Mouse (Mus musculus): ENCODE data around the gene Pex14. TPM values are rescaled to one million over a fixed set of nuclear protein-coding genes. Genes with fewer than 3 reads are reported as not detected.

Pex14 gene
- total RNA-seq, 2 experiments from 2014 or later: 48.4 to 57.5 TPM

DNA sequence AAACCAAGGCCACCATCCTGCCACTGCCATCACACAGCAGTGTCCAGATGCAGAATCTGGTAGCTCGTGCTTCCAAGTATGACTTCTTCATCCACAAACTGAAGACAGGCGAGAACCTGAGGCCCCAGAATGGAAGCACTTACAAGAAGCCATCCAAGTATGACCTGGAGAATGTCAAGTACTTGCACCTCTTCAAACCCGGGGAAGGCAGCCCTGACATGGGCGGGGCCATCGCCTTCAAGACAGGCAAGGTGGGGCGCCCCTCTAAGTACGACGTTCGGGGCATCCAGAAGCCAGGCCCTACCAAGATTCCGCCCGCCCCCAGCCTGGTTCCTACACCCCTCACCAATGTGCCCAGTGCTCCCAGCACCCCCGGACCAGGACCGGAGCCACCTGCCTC lies 166.6 kb downstream of the Pex14 start:
- intact Hi-C loops (cut with DNase I): no loop called here
- no peak for DNase-seq (ENCODE audit: low spot score in 2 of 2)

DNA sequence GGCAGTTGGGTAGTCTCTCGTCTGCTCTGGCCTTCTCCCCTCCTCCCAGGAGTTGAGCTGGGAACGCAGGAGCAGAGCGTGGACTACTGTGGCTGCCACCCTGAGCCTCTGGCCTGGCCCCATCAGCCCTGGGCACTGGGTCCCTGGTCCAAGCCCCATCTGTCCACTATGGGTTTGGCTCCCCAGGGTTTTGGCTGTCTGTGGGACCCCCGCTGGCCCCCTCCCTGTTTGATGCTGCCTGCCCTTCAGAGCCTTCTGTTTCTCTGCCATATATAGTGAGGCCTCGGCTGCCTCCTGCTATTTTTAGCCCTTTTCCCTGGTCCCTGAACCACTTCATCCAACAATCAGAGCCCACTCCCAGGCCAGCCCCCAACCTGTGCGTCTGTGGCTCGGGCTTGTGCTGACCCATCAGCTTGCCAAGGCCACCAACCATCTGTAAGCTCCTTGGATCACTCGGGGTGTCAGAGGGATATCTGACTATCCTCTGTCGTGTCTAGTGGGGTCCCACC lies 168.9 kb downstream of the Pex14 start:
- DNase-seq (ENCODE audit: low spot score in 2 of 2): no peak
- intact Hi-C loops (cut with DNase I): no loop called here

DNA sequence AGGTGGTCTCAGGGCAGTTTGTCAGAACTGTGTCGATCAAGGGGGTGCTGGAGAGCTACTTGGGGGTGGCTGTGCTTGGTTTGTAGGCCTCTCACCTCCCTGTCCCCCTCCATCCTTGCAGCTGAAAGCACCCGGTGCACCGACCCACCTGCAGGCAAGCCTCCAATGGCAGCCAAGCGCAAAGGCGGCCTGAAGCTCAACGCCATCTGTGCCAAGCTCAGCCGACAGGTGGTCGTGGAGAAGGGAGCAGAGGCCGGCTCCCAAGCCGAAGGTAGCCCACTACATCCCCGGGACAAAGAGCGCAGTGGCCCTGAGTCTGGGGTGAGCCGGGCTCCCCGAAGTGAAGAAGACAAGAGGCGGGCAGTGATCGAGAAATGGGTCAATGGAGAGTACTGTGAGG lies 170.8 kb downstream of the Pex14 start:
- DNase-seq (ENCODE audit: low spot score in 2 of 2): no peak
- intact Hi-C loops (cut with DNase I): no loop called here

DNA sequence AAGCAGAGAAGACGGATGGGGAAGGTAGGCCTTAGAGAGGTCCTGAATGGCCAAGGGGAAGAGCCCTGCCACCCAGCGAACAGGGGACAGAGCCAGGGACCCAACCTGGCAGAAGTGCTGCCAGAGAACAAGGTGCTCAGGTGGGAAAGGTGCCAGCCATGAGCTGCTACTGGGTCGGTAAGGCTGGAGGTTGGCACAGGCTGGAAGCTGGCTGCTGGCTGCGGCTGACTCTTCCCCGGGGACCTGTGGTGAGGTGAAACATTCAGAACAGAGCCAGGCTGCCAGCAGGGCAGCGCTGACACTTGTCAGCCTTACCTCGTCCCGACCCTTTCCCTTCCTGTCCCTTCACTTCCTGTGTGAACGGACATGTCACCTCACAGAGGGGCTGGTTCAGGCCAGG lies 171.4 kb downstream of the Pex14 start:
- intact Hi-C loops (cut with DNase I): no loop called here
- no peak for DNase-seq (ENCODE audit: low spot score in 2 of 2)

DNA sequence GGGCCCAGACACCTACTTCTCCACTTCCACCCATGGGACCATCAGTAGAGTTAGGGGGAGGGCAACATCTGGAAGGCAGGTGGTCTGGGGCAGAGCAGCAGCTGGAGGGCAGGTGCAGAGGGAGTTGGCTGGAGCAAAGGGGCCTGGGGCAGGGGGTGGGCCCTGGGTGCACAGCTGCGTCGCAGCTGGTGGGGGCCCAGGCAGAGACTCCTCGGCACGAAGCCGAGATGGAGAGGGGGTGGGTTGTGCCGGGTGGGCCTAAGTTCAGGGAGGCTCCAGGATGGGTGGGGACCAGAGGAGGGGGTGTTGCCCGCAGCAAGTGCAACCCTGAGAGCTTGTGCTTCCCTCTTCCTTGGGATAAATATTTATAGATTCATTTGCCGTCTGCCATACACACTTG lies 173.2 kb downstream of the Pex14 start:
- DNase-seq (ENCODE audit: low spot score in 2 of 2): no peak
- intact Hi-C loops (cut with DNase I): no loop called here

DNA sequence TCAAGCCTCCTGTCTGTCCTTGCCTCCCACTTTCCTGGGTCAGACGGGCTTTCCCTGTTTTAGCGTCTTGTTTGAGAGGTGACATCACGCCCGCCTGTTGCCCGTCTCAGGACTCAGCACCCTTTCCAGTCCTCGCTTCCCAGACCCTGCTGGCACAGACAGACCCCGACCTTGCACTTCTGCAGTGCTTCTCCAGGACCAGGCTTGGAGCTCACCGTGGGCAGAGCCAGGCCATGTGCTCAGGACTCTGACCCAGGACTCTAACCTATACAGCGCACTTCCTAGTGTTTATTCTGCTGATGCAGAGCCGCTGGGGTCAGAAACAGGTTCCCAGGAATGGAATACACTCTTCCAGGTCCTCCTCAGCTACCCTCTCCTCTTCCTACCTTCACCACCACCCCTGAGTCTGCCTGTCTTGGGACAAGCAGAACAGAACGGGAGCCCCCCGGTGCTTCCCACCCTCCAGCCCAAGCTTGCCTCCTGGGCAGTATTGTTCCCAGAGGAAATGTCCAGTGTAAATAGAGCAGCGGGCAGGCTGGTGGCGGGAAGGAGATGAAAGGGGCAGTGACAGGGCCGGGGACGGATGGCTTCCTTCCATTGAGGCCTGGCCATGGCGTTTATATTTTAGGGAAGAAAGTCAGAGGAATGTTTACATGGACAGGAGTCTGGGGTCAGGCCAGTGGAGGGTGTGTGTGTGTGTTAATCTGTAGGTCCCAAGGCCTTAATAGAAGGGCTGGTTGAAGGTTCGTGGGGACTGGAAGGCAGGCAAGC lies 173.9 kb downstream of the Pex14 start:
- intact Hi-C loops (cut with DNase I): no loop called here
- no peak for DNase-seq (ENCODE audit: low spot score in 2 of 2)

DNA sequence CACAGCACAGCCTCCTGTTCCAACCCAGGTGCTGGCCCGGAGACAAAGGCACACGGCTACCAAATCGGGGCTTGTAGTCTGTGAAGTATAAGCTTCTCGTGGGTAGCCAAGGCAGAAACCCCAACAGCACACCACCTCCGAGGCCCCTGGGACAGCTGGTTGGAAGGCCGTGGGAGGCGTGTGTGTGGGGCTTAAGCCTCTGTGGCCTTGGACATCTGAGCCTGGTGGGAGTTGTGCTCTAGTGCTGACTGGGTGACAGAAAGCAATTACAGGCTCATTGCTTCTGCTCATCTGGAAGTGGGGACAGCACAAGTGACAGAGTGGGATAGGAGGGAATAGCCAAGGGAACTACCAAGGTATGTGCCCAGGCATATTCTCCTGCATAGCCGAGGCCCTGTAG lies 175.7 kb downstream of the Pex14 start:
- intact Hi-C loops (cut with DNase I): no loop called here
- no peak for DNase-seq (ENCODE audit: low spot score in 2 of 2)

DNA sequence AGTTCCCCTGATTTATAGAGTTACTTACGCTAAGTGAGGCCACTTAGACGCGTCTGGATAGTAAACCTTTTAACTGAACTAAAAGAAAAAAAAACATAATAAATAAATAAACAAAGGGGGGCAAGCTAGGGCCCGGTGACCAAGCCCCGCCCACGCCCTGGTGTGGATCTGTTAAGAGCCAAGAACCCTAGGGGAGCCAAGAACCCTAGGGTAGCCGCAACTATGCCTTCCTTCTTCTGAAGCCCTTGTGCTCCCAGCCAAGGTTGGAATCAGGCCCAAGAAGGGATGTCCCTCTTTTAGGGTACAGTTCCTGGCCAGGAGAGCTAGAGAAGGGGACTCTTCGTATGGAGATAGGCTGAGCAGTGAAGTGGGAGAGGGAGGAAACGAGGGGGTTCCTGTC lies 176.3 kb downstream of the Pex14 start:
- intact Hi-C loops (cut with DNase I): no loop called here
- no peak for DNase-seq (ENCODE audit: low spot score in 2 of 2)

DNA sequence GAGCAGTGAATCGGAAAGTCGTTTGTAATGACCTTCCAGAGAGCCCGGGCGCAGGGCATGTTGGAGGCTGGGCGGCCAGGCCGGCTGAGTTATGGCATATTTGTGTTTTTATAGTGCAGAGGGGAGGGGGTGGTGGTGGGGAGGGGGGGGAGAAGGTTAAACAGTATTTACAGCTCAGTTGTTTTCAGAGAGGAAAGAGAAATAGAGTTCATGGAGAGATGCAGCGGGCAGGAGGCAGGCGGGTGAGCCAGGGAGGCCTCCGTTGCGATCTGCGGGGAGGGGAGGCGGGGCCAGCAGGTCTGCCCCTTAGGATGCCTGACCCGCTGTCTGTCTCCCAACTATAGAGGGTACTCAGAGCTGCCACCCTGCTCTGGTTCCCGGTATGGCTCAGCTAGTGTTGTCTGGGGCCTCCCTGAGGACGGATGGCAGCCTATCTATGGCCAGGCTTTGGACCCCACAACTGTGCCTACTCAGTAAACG lies 177.4 kb downstream of the Pex14 start:
- intact Hi-C loops (cut with DNase I): no loop called here
- no peak for DNase-seq (ENCODE audit: low spot score in 2 of 2)

DNA sequence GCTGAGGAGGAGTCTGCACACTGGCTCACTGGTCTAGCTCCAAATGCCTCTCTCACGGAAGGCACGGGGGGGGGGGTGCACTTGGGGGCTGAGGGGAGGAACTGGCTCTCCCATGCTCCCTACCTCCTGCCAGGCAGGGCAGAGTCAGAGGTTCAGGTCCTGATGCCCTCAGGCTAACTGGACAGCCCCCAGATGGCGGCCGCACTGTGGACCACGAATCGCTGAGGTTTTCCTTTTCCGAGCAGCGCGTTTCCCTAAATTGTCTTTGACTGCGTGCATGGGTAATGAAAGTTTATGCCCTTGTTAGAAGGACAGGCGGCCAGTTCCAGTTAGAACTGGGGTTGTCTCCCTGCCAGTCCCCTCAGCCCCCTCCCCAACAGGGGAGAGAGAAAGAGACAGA lies 179.1 kb downstream of the Pex14 start:
- no peak for DNase-seq (ENCODE audit: low spot score in 2 of 2)
- intact Hi-C loops (cut with DNase I): no loop called here

DNA sequence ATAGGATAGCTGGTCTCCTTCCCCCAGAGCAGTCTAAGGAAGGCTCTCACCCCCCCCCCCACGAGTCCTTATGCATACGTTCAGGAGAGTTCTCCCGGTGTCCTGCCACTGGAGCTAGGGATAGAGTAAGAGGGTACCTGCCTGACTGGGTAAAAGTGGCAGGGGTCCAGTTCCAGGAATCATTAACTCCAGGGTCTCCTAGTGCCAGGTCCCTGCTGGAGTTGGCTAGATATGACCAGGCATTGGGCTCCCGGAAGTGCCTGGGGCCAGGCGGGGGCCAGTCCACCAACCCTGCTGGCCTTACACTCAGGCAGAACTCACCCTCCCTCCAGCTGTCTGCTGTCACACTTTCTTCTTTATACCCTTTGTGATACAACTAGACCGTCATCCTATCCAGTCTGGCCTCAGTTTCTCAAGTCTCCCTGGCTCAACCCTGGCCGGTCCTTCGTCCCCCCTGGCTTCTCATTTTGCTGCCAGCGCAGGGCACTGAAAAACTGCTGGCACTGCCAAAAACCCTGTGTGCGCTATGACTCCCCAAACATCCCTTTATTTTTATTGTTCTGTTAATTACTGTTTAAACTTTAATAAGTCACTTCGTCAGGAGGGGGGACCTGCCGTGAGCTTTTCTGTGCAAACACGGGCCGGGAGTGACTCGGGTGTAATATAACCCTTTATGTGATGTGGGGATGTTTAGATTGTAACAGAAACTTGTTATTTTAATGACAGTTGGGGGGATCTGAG lies 180.8 kb downstream of the Pex14 start:
- intact Hi-C loops (cut with DNase I): no loop called here
- DNase-seq (ENCODE audit: low spot score in 2 of 2): no peak

DNA sequence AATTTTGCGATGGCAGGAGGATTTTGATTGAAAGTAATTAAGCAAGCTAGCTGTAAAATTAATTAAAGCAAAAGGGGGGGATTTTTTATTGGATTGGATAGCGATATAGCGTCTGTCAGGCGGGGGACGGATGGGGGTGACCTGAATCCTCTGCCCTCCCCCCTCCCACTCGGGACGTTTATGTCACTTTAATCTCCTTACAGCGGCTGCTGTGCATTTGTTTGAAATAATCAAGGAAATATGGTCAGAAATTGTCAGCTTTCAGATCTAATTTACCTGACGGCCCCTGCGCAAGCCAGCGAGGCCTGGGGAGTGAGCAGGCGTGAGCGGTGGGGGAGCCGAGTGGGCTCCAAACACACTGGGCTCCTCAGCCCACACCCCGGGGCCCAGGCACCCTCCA lies 183.8 kb downstream of the Pex14 start:
- intact Hi-C loops (cut with DNase I): no loop called here
- no peak for DNase-seq (ENCODE audit: low spot score in 2 of 2)

DNA sequence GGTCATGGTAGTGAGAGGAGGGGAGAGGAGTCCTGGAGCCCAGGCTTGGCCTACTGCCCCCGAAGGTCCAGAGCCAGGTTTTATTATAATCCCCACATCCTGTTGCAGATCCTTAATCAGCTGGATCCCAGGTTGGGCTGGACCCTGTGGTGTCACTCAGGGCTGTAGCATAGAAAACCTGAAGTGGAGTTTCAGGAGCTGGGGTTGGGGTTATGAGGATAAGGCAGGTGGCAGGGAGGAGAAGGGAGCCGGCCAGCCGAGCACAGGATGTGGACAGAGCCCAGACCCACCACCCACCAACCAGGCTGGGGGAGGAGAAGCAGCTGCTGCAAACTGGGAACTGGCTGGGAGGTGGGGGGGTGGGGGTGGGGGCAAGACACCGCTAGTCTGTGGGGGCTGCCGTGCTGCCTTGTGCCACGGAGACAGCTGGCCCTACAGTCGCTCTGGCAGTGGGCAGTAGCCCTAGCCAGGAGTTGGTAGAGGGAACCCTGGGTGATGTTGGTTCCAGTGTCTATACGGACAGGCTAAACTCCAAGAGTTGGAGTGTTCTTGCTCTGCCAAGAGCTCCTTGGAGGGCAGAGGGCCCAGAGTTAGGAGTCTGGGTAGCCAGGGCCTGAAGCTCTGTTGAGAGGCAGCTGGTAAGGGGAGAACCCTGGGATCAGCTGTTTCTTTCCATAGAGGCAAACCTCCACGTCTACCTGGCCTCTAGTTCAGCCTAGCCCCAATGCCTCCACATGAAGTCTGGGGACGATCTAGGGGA lies 184.6 kb downstream of the Pex14 start:
- DNase-seq (ENCODE audit: low spot score in 2 of 2): no peak
- intact Hi-C loops (cut with DNase I): no loop called here

DNA sequence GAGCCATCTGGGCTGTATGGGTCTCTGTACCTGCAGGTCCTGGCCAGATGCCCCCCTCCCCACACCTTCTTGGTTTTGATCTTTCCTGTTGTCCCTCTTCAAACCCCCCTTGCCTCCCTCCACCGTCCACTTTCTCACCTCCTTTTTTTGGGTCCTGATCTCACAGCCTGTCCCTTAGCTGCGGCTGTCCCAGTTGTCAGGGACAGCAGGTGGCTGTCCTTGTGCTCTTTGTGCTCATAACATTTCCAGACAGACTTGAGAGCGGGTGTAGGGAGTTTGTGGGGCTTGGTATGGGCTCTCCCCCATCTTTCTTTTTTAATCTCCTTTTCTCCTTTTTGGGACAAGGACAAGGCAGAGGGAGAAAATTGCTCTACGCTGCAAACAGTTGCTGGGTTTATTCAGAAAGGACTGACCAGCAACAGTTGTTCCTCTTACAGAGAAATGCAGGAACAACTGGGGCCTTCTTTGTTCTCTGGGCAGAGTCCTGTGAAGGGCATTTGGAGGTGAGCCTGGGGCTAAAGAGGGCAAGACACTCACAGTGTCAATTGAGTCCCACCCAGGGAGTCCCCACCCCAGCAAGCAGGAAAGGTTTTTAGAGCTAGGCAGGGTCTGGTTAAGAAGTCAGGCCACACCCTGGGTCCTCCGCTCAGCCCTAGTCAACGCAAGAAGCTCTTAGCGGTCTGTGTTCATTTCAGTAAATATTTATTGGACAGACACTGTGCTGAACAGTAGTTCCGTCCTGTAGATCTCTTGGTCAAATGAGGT lies 186.7 kb downstream of the Pex14 start:
- no peak for DNase-seq (ENCODE audit: low spot score in 2 of 2)
- intact Hi-C loops (cut with DNase I): no loop called here

DNA sequence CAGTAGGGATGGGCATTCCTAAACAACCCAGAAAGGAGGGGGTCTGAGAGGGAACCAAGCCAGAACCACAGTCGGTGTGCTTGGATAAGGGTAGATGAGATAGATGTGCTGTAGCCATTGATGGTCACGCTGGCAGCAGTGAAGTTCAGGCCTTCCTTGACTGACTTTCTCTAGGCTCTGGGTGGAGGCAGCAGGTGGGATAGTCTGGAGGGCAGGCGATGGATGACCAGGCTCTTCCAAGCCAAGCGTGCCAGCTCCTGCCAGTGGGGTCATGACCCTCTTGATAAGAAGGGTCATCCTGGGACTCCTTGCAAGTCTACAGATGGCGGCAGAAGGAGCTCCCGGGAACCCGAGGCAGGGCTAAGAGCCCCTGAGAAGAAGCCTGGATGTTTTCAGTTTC lies 187.5 kb downstream of the Pex14 start:
- intact Hi-C loops (cut with DNase I): no loop called here
- DNase-seq (ENCODE audit: low spot score in 2 of 2): no peak

Other genes with a start within 250 kb of the Pex14 start
- 10 to 100 TPM; 52.3 to 62.9 TPM for gene Dffa, start 4.3 kb upstream of the Pex14 start, total RNA-seq (2021)
- 10 to 100 TPM; 12.1 to 14.8 TPM for gene Cort, start 26.9 kb upstream of the Pex14 start, total RNA-seq (2021)
- gene Cenps, start 37.8 kb upstream of the Pex14 start, total RNA-seq (2021): 10 to 100 TPM; 20.0 to 24.3 TPM
- 10 to 100 TPM; 35.2 to 36.5 TPM for gene Pgd, start 66.9 kb upstream of the Pex14 start, total RNA-seq (2021)
- gene Kif1b, start 207.8 kb upstream of the Pex14 start, total RNA-seq (2021): 100 to 1,000 TPM; 448 to 452 TPM

Measured in left cerebral cortex, postnatal 36 days (tissue).